ENCODE assay signal across 9 mouse cellular contexts in genomic region chr6:97276366-97276765, GRCm38 (mm10). TPM values are rescaled to one million over a fixed set of nuclear protein-coding genes. Genes with fewer than 3 reads are reported as not detected.
DNase-seq lines count a peak whose midpoint lies in the region; ATAC-seq and TF ChIP-seq lines count a peak whose summit lies in the region.
"Had no signal": no experiment of that assay in that cellular context is flagged by ENCODE, and none has a peak within 500 bp of the region (broad histone marks: within the 10 kb centered on the region; RNA-seq: fewer than 3 reads in every experiment).

No protein-coding gene starts in this region.

- H3K27ac ChIP-seq in embryonic facial prominence, embryonic 14.5 days (replicated peaks; ENCODE audit: low read depth, low read length): no peak overlapping the region
- H3K27ac ChIP-seq in embryonic facial prominence, embryonic 10.5 days (replicated peaks): no peak overlapping the region
- H3K27ac ChIP-seq in lung, postnatal 0 days (ENCODE audit: low read length): no peak overlapping the region
- H3K27ac ChIP-seq: embryonic facial prominence, embryonic 13.5 days had no signal

- TF ChIP-seq CTCF in lung, postnatal 0 days (IDR thresholded peaks at IDR 0.05): no peak

- H3K36me3 ChIP-seq in embryonic facial prominence, embryonic 14.5 days (ENCODE audit: control insufficient read depth, insufficient read depth, low read length): no peaks in the 10 kb centered on the region
- no peaks in the 10 kb centered on the region for H3K36me3 ChIP-seq in embryonic facial prominence, embryonic 10.5 days (replicated peaks)
- no peaks in the 10 kb centered on the region for H3K36me3 ChIP-seq in lung, postnatal 0 days (ENCODE audit: insufficient read depth, low read length)
- H3K36me3 ChIP-seq: embryonic facial prominence, embryonic 13.5 days had no signal

- ATAC-seq in embryonic facial prominence, embryonic 14.5 days (ENCODE audit: low read depth): no peak
- no peak for ATAC-seq in lung, postnatal 0 days

- peaks cover 7% of the 10 kb centered on the region; the same call in 1 of the 2 replicates for H3K4me1 ChIP-seq in embryonic facial prominence, embryonic 14.5 days (ENCODE audit: control insufficient read depth, insufficient read depth, low read length)
- peaks cover 31% of the 10 kb centered on the region for H3K4me1 ChIP-seq in embryonic facial prominence, embryonic 10.5 days
- 0 out of 2 replicates have a peak, but pooled peaks cover 3% of the 10 kb centered on the region for H3K4me1 ChIP-seq in lung, postnatal 0 days (ENCODE audit: insufficient read depth, low read depth, low read length)

- TF ChIP-seq EP300 in lung, postnatal 0 days (IDR thresholded peaks at IDR 0.05): no peak

- H3K27me3 ChIP-seq in embryonic facial prominence, embryonic 14.5 days (replicated peaks; ENCODE audit: control insufficient read depth, insufficient read depth, low read length): no peaks in the 10 kb centered on the region
- H3K27me3 ChIP-seq in embryonic facial prominence, embryonic 10.5 days (replicated peaks; ENCODE audit: low read depth, poor library complexity, severe bottlenecking): peaks cover 46% of the 10 kb centered on the region
- no peaks in the 10 kb centered on the region for H3K27me3 ChIP-seq in lung, postnatal 0 days (replicated peaks; ENCODE audit: insufficient read depth, low read length)

- intact Hi-C loops in heart, postnatal 36 days (cut with DNase I): loop anchor here (5.0 kb wide), 3 partner anchors 36 to 466 kb away; no protein-coding TSS in a partner anchor

- no peak for DNase-seq in embryonic facial prominence, embryonic 14.5 days (ENCODE audit: low spot score)
- DNase-seq in embryonic facial prominence, embryonic 10.5 days (ENCODE audit: low spot score): no peak
- peak; percentile 13 for DNase-seq in lung, postnatal 0 days (ENCODE audit: low spot score)
- DNase-seq in lung, postnatal 14 days: no peak
- peak; percentile 63 to 64 for DNase-seq in heart, postnatal 36 days
- peak; percentile 21 for DNase-seq in naive thymus-derived CD4-positive, alpha-beta T cell, adult 2 months (ENCODE audit: low read depth)
- DNase-seq in thymus, postnatal 14 days: no peak
- DNase-seq in spleen, postnatal 14 days (ENCODE audit: low spot score in 2 of 2): no peak

- 34% methylated on average over 4 of the region's 4 CpGs for WGBS in embryonic facial prominence, embryonic 14.5 days
- 44% methylated on average over 4 of the region's 4 CpGs for WGBS in embryonic facial prominence, embryonic 10.5 days
- 41% methylated on average over 4 of the region's 4 CpGs for WGBS in lung, postnatal 0 days

- no peaks in the 10 kb centered on the region for H3K9me3 ChIP-seq in embryonic facial prominence, embryonic 14.5 days (ENCODE audit: control insufficient read depth, low read length)
- H3K9me3 ChIP-seq in embryonic facial prominence, embryonic 10.5 days: no peaks in the 10 kb centered on the region
- H3K9me3 ChIP-seq in lung, postnatal 0 days (ENCODE audit: low read length): no peaks in the 10 kb centered on the region
- H3K9me3 ChIP-seq: embryonic facial prominence, embryonic 13.5 days had no signal

- 0 out of 2 replicates have a peak overlapping the region, but pooled peaks have one; percentile 11 for H3K4me2 ChIP-seq in embryonic facial prominence, embryonic 14.5 days (ENCODE audit: low read depth, low read length)
- no peak overlapping the region for H3K4me2 ChIP-seq in lung, postnatal 0 days (replicated peaks; ENCODE audit: low read depth, low read length)
- H3K4me2 ChIP-seq: embryonic facial prominence, embryonic 13.5 days had no signal

- no peak overlapping the region for H3K9ac ChIP-seq in embryonic facial prominence, embryonic 14.5 days (ENCODE audit: low read depth, low read length)
- H3K9ac ChIP-seq in lung, postnatal 0 days (replicated peaks; ENCODE audit: low read depth): no peak overlapping the region
- H3K9ac ChIP-seq: embryonic facial prominence, embryonic 13.5 days had no signal

- no peak overlapping the region for H3K4me3 ChIP-seq in embryonic facial prominence, embryonic 14.5 days (ENCODE audit: low read depth, low read length)
- no peak overlapping the region for H3K4me3 ChIP-seq in embryonic facial prominence, embryonic 10.5 days
- H3K4me3 ChIP-seq in lung, postnatal 0 days (ENCODE audit: low read depth, low read length): no peak overlapping the region
- H3K4me3 ChIP-seq: embryonic facial prominence, embryonic 13.5 days had no signal

RNA-seq across cellular contexts. Expression of gene Lmod3, which starts 23.8 kb away (rescaled TPM):
- polyA plus RNA-seq in embryonic facial prominence, embryonic 14.5 days (2014; fragmentation: Nextera tagmentation; extraction: Ambion mirVana): 17.1 and 21.6 TPM in 2 replicates
- not detected in 2 replicates for polyA plus RNA-seq in embryonic facial prominence, embryonic 10.5 days (2016; fragmentation: Nextera tagmentation; extraction: Ambion mirVana)
- 0.24 and 0.31 TPM in 2 replicates for polyA plus RNA-seq in lung, postnatal 0 days (2015; fragmentation: Nextera tagmentation; extraction: Ambion mirVana)
- 10 to 100 TPM; 57.6 to 64.6 TPM for total RNA-seq in heart, postnatal 36 days (2021)

Comparison
In these comparisons a context has a peak if more than half of its experiments do, and no peak if none do; other contexts are left out.
1. DNase-seq: peak in lung, postnatal 0 days (single experiment), heart, postnatal 36 days (2 of 2) and naive thymus-derived CD4-positive, alpha-beta T cell, adult 2 months (single experiment); none in embryonic facial prominence, embryonic 14.5 days (single experiment), embryonic facial prominence, embryonic 10.5 days (single experiment), lung, postnatal 14 days (single experiment), thymus, postnatal 14 days (single experiment) and spleen, postnatal 14 days (0 of 2).
2. RNA of gene Lmod3, which starts 23.8 kb away (polyA plus RNA-seq): 17.1 to 21.6 TPM in embryonic facial prominence, embryonic 14.5 days; 0.24 to 0.31 TPM in lung, postnatal 0 days and not detected in embryonic facial prominence, embryonic 10.5 days; every median in the first group is over 10 times any median in the second.